Mouse (Mus musculus) erythroblast, embryonic 14.5 days (primary cell): ENCODE measurements at regions not wholly inside any gene's neighbourhood (a gene's known extent, or its start where the extent isn't known, plus 50 kb on each side); places are given as distances from the start of the nearest gene placed in this dataset.

Source experiments
- GATA1 ChIP-seq: IDR thresholded peaks from 2 replicates; pipeline ENCODE4 v1.6.1; 2012; ENCODE audit warnings: low read length, inconsistent platforms, mixed read lengths
- TAL1 ChIP-seq: IDR thresholded peaks from 3 replicates; pipeline ENCODE4 v1.6.1; 2012; ENCODE audit warnings: low read length, inconsistent platforms, mixed read lengths

- TF ChIP-seq GATA1 (no peak), TAL1 (no peak)
Measured at GRCm38 (mm10) chr13:119367544-119367943, 60.9 kb upstream of the Paip1 start.
